Mouse (Mus musculus) right cerebral cortex, postnatal 25 days (tissue): ENCODE measurements at regions not wholly inside any gene's neighbourhood (a gene's known extent, or its start where the extent isn't known, plus 50 kb on each side); places are given as distances from the start of the nearest gene placed in this dataset.

Source experiments
- DNase-seq: peaks from one replicate; pipeline ENCODE4 v3.0.0; 2022

- no peak for DNase-seq
Measured at GRCm38 (mm10) chr3:149157381-149157780, 167.0 kb upstream of the Adgrl2 start.

- no peak for DNase-seq
Measured at GRCm38 (mm10) chr3:149152312-149152711, 162.0 kb upstream of the Adgrl2 start.

- DNase-seq, result no peak
Measured at GRCm38 (mm10) chr3:149150796-149151195, 160.4 kb upstream of the Adgrl2 start.

- no peak for DNase-seq
Measured at GRCm38 (mm10) chr3:149148608-149149007, 158.3 kb upstream of the Adgrl2 start.

- DNase-seq, result no peak
Measured at GRCm38 (mm10) chr3:149147916-149148315, 157.6 kb upstream of the Adgrl2 start.

- no peak for DNase-seq
Measured at GRCm38 (mm10) chr3:149146673-149147072, 156.3 kb upstream of the Adgrl2 start.

- no peak for DNase-seq
Measured at GRCm38 (mm10) chr3:149140461-149140860, 150.1 kb upstream of the Adgrl2 start.

- no peak for DNase-seq
Measured at GRCm38 (mm10) chr3:149134028-149134938, 143.9 kb upstream of the Adgrl2 start.

GRCm38 (mm10) chr3:149118806-149119205 lies 128.5 kb upstream of the Adgrl2 start:
- no peak for DNase-seq

- DNase-seq, result no peak
Measured at GRCm38 (mm10) chr3:149117684-149118056, 127.3 kb upstream of the Adgrl2 start.

GRCm38 (mm10) chr3:149117018-149117683 lies 126.8 kb upstream of the Adgrl2 start:
- no peak for DNase-seq

- no peak for DNase-seq
Measured at GRCm38 (mm10) chr3:149116604-149117003, 126.2 kb upstream of the Adgrl2 start.

- DNase-seq, result no peak
Measured at GRCm38 (mm10) chr3:149115901-149116300, 125.5 kb upstream of the Adgrl2 start.

GRCm38 (mm10) chr3:149112878-149113277 lies 122.5 kb upstream of the Adgrl2 start:
- DNase-seq, result no peak

GRCm38 (mm10) chr3:149111529-149112439 lies 121.4 kb upstream of the Adgrl2 start:
- DNase-seq, result no peak

GRCm38 (mm10) chr3:149110831-149111230 lies 120.5 kb upstream of the Adgrl2 start:
- DNase-seq, result no peak

GRCm38 (mm10) chr3:149105709-149106450 lies 115.5 kb upstream of the Adgrl2 start:
- no peak for DNase-seq

- no peak for DNase-seq
Measured at GRCm38 (mm10) chr3:149105181-149105580, 114.8 kb upstream of the Adgrl2 start.

GRCm38 (mm10) chr3:149104080-149104479 lies 113.7 kb upstream of the Adgrl2 start:
- no peak for DNase-seq

- DNase-seq, result no peak
Measured at GRCm38 (mm10) chr3:149103469-149103868, 113.1 kb upstream of the Adgrl2 start.

GRCm38 (mm10) chr3:149102846-149103245 lies 112.5 kb upstream of the Adgrl2 start:
- DNase-seq, result no peak

GRCm38 (mm10) chr3:149101785-149102184 lies 111.4 kb upstream of the Adgrl2 start:
- DNase-seq, result no peak
